Mouse (Mus musculus): ENCODE measurements around the gene Clta. TPM values are rescaled to one million over a fixed set of nuclear protein-coding genes. Genes with fewer than 3 reads are reported as not detected.

Gene Clta
- polyA plus RNA-seq, 3 experiments from 2014 or later, result 89.3 to 100 (median 91.5) TPM

GRCm38 (mm10) chr4:44078358-44078933, 74.2 kb downstream of the Clta start:
- ATAC-seq, result no peak

Other genes starting within 250 kb of the Clta start
- gene Olfr159, start 233.4 kb upstream of the Clta start, polyA plus RNA-seq (2017; shearing (Covaris generic)), result not detected
- not detected for gene Olfr156, start 180.6 kb upstream of the Clta start, polyA plus RNA-seq (2017; shearing (Covaris generic))
- gene Olfr157, start 164.3 kb upstream of the Clta start, polyA plus RNA-seq (2017; shearing (Covaris generic)), result under 1 TPM; 0.28 to 0.86 (median 0.56) TPM
- not detected for gene Olfr155, start 152.9 kb upstream of the Clta start, polyA plus RNA-seq (2017; shearing (Covaris generic))
- gene Reck, start 128.9 kb upstream of the Clta start, polyA plus RNA-seq (2017; shearing (Covaris generic)), result 1 to 10 TPM; 3.6 to 6.3 (median 5.3) TPM
- gene Glipr2, start 47.1 kb upstream of the Clta start, polyA plus RNA-seq (2017; shearing (Covaris generic)), result 100 to 1,000 TPM; 153 to 302 (median 185) TPM
- not detected for gene Ccin, start 21.0 kb upstream of the Clta start, polyA plus RNA-seq (2017; shearing (Covaris generic))
- 10 to 100 TPM; 13.2 to 20.6 (median 19.4) TPM for gene Gne, start 79.7 kb downstream of the Clta start, polyA plus RNA-seq (2017; shearing (Covaris generic))
- gene Rnf38, start 229.3 kb downstream of the Clta start, polyA plus RNA-seq (2017; shearing (Covaris generic)), result 10 to 100 TPM; 23.1 to 29.5 (median 27.6) TPM

Measured in inflammation-experienced regulatory T-cells, adult 6 months (primary cell).